Mouse (Mus musculus): ENCODE results near the gene Vps37c. TPM values are rescaled to one million over a fixed set of nuclear protein-coding genes. Genes with fewer than 3 reads are reported as not detected.

Gene Vps37c
- total RNA-seq, 1 experiment from 2014 or later, result 25.6 TPM

- no peak for ATAC-seq (ENCODE audit: extremely low read depth, insufficient number of reproducible peaks, low FRiP score, poor library complexity, severe bottlenecking)
These were observed 44.2 kb downstream of the Vps37c start for GRCm38 (mm10) chr19:10732741-10733140.

GRCm38 (mm10) chr19:10733501-10734127, 45.1 kb downstream of the Vps37c start:
- ATAC-seq (ENCODE audit: extremely low read depth, insufficient number of reproducible peaks, low FRiP score, poor library complexity, severe bottlenecking), result no peak

GRCm38 (mm10) chr19:10734554-10734953, 46.0 kb downstream of the Vps37c start:
- ATAC-seq (ENCODE audit: extremely low read depth, insufficient number of reproducible peaks, low FRiP score, poor library complexity, severe bottlenecking), result no peak

- no peak for ATAC-seq (ENCODE audit: extremely low read depth, insufficient number of reproducible peaks, low FRiP score, poor library complexity, severe bottlenecking)
These were observed 46.5 kb downstream of the Vps37c start for GRCm38 (mm10) chr19:10735061-10735460.

GRCm38 (mm10) chr19:10735861-10736260, 47.3 kb downstream of the Vps37c start:
- ATAC-seq (ENCODE audit: extremely low read depth, insufficient number of reproducible peaks, low FRiP score, poor library complexity, severe bottlenecking), result no peak

- no peak for ATAC-seq (ENCODE audit: extremely low read depth, insufficient number of reproducible peaks, low FRiP score, poor library complexity, severe bottlenecking)
These were observed 49.5 kb downstream of the Vps37c start for GRCm38 (mm10) chr19:10738038-10738437.

GRCm38 (mm10) chr19:10738811-10739210, 50.3 kb downstream of the Vps37c start, which contains the start of gene Cd5:
Gene Cd5 (minus strand): TSS chr19:10739002.
- ATAC-seq (ENCODE audit: extremely low read depth, insufficient number of reproducible peaks, low FRiP score, poor library complexity, severe bottlenecking), result peak; percentile 68

- no peak for ATAC-seq (ENCODE audit: extremely low read depth, insufficient number of reproducible peaks, low FRiP score, poor library complexity, severe bottlenecking)
These were observed 51.4 kb downstream of the Vps37c start for GRCm38 (mm10) chr19:10739916-10740315.

GRCm38 (mm10) chr19:10740641-10741440, 52.3 kb downstream of the Vps37c start:
- peak; percentile 37; the same call in 1 of the 2 replicates for ATAC-seq (ENCODE audit: extremely low read depth, insufficient number of reproducible peaks, low FRiP score, poor library complexity, severe bottlenecking)

- ATAC-seq (ENCODE audit: extremely low read depth, insufficient number of reproducible peaks, low FRiP score, poor library complexity, severe bottlenecking), result no peak
These were observed 53.6 kb downstream of the Vps37c start for GRCm38 (mm10) chr19:10742145-10742544.

- no peak for ATAC-seq (ENCODE audit: extremely low read depth, insufficient number of reproducible peaks, low FRiP score, poor library complexity, severe bottlenecking)
These were observed 54.0 kb downstream of the Vps37c start for GRCm38 (mm10) chr19:10742565-10742964.

GRCm38 (mm10) chr19:10747182-10747581, 58.6 kb downstream of the Vps37c start:
- no peak for ATAC-seq (ENCODE audit: extremely low read depth, insufficient number of reproducible peaks, low FRiP score, poor library complexity, severe bottlenecking)

GRCm38 (mm10) chr19:10747718-10748117, 59.2 kb downstream of the Vps37c start:
- ATAC-seq (ENCODE audit: extremely low read depth, insufficient number of reproducible peaks, low FRiP score, poor library complexity, severe bottlenecking), result peak; percentile 40

- no peak for ATAC-seq (ENCODE audit: extremely low read depth, insufficient number of reproducible peaks, low FRiP score, poor library complexity, severe bottlenecking)
These were observed 60.0 kb downstream of the Vps37c start for GRCm38 (mm10) chr19:10748401-10749102.

GRCm38 (mm10) chr19:10749295-10749694, 60.8 kb downstream of the Vps37c start:
- ATAC-seq (ENCODE audit: extremely low read depth, insufficient number of reproducible peaks, low FRiP score, poor library complexity, severe bottlenecking), result no peak

- ATAC-seq (ENCODE audit: extremely low read depth, insufficient number of reproducible peaks, low FRiP score, poor library complexity, severe bottlenecking), result no peak
These were observed 61.6 kb downstream of the Vps37c start for GRCm38 (mm10) chr19:10750161-10750560.

- no peak for ATAC-seq (ENCODE audit: extremely low read depth, insufficient number of reproducible peaks, low FRiP score, poor library complexity, severe bottlenecking)
These were observed 63.1 kb downstream of the Vps37c start for GRCm38 (mm10) chr19:10751607-10752006.

GRCm38 (mm10) chr19:10752106-10752505, 63.6 kb downstream of the Vps37c start:
- ATAC-seq (ENCODE audit: extremely low read depth, insufficient number of reproducible peaks, low FRiP score, poor library complexity, severe bottlenecking), result no peak

- ATAC-seq (ENCODE audit: extremely low read depth, insufficient number of reproducible peaks, low FRiP score, poor library complexity, severe bottlenecking), result no peak
These were observed 64.1 kb downstream of the Vps37c start for GRCm38 (mm10) chr19:10752646-10753045.

- no peak for ATAC-seq (ENCODE audit: extremely low read depth, insufficient number of reproducible peaks, low FRiP score, poor library complexity, severe bottlenecking)
These were observed 68.6 kb downstream of the Vps37c start for GRCm38 (mm10) chr19:10757125-10757524.
